Mouse (Mus musculus) forebrain, embryonic 13.5 days (tissue): Measurements from ENCODE around the gene Smim20. TPM values are rescaled to one million over a fixed set of nuclear protein-coding genes. Genes with fewer than 3 reads are reported as not detected.

Experiments
- ATAC-seq: fragments of 200-750 bp; cut with Nextera tagmentation; 2 replicates; pipeline ENCODE4 v1.8.0; 2017
- H3K27ac ChIP-seq: fragments of 300-500 bp; sonication (generic); 2 replicates; pipeline ENCODE4 v1.5.1; 2015; ENCODE audit warnings: inconsistent platforms, mild to moderate bottlenecking, moderate library complexity
- H3K27me3 ChIP-seq: fragments of 300-500 bp; sonication (generic); 2 replicates; pipeline ENCODE4 v1.6.1; 2015; ENCODE audit warnings: mild to moderate bottlenecking, inconsistent platforms
- H3K36me3 ChIP-seq: fragments of 300-500 bp; sonication (generic); 2 replicates; pipeline ENCODE4 v1.6.1; 2015; ENCODE audit warnings: mild to moderate bottlenecking, inconsistent platforms; ENCODE audit not compliant: poor library complexity, severe bottlenecking
- H3K4me1 ChIP-seq: fragments of 300-500 bp; sonication (generic); 2 replicates; pipeline ENCODE4 v1.6.1; 2015; ENCODE audit warnings: inconsistent platforms
- H3K4me2 ChIP-seq: fragments of 300-500 bp; sonication (generic); 2 replicates; pipeline ENCODE4 v1.6.1; 2015; ENCODE audit warnings: inconsistent platforms, mild to moderate bottlenecking, moderate library complexity
- H3K4me3 ChIP-seq: fragments of 300-500 bp; sonication (generic); 2 replicates; pipeline ENCODE4 v1.5.1; 2015; ENCODE audit warnings: mild to moderate bottlenecking, inconsistent platforms
- H3K9ac ChIP-seq: fragments of 300-500 bp; sonication (generic); 2 replicates; pipeline ENCODE4 v1.6.1; 2015; ENCODE audit warnings: mild to moderate bottlenecking, inconsistent platforms
- H3K9me3 ChIP-seq: fragments of 300-500 bp; sonication (generic); replicated peaks from 2 replicates; pipeline ENCODE4 v1.6.1; 2016; ENCODE audit warnings: inconsistent platforms
- WGBS: fragments of 180-500 bp; shearing (Covaris S2); methylation state at CpG from one replicate; pipeline ENCODE4 v1.1.7; 2015; 5-methylcytosine and 5-hydroxymethylcytosine counted together
- polyA plus RNA-seq: library from polyadenylated mRNA; unstranded; fragments of >200 nt; fragmentation: Nextera tagmentation; extraction: Ambion mirVana; gene quantifications from 2 replicates; pipeline ENCODE4 v1.2.1, GENCODE M21; 2015

Gene Smim20
- polyA plus RNA-seq: 64.8 and 70.7 TPM in 2 replicates

DNA sequence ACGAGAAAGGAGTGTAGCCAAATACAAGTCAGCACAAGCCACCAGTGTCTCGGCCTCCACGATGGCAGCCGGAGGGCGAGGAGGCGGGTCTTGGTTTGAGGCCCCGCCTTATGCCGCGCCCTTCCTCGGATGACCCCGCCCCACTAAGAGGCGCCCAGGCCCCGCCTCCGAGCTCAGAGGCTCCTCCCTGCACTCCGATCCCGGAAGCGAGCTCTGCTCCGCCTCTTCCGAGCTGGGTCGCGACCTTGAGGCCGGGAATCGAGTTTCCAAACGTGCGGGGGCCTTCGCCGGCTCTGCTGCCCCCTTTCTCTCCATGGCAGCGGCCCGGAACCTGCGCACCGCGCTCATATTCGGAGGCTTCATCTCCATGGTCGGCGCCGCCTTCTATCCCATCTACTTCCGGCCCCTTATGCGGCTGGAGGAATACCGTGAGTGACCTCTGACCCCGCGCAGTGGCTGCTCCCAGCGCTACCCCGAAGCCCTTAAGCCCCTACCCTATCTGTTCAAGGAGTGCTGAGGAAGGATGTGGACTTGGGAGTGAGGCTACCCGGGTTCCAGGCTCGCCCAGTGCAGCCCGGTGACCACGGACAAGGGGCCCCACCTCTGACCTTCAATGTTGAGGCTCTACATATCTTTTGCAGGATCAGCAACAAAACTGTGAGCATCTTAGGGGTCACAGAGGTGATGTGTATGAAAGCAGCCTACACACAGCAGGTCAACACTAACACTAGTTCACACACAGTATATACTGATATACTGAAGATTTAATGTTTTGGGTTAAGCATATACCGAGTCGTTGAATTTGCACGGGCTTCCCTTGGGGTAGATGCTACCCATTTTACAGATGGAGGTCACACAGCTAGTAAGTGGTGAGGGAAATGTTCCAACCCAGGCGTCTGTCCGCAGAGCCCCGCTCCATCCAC is at the start of gene Smim20:
Smim20 (plus strand) TSS at position 153 of the 923 bp plus-strand sequence.
- H3K36me3 ChIP-seq: no peaks in the 10 kb centered on the region
- H3K4me3 ChIP-seq: peak within 1 kb of the TSS; percentile 60
- peak within 1 kb of the TSS; percentile 69 for H3K4me2 ChIP-seq
- no peaks in the 10 kb centered on the region for H3K27me3 ChIP-seq
- H3K27ac ChIP-seq: peak within 1 kb of the TSS; percentile 35; the same call in 1 of the 2 replicates
- H3K9me3 ChIP-seq: no peaks in the 10 kb centered on the region
- H3K9ac ChIP-seq: peak within 1 kb of the TSS; percentile 71
- peaks cover 15% of the 10 kb centered on the region; the same call in 1 of the 2 replicates for H3K4me1 ChIP-seq
- peak; percentile 93 for ATAC-seq
- WGBS: 11% methylated on average over 53 of the region's 53 CpGs

GRCm38 (mm10) chr5:53225434-53225833 is 41.4 kb upstream of the Smim20 start:
- no peak for ATAC-seq
- WGBS: 95% methylated on average over 13 of the region's 13 CpGs
- Histone ChIP-seq H3K36me3 (no peaks in the 10 kb centered on the region), H3K27ac (no peak overlapping the region), H3K4me3 (no peak overlapping the region), H3K27me3 (no peaks in the 10 kb centered on the region), H3K4me2 (no peak overlapping the region), H3K9me3 (no peaks in the 10 kb centered on the region), H3K4me1 (no peaks in the 10 kb centered on the region), H3K9ac (no peak overlapping the region)

DNA sequence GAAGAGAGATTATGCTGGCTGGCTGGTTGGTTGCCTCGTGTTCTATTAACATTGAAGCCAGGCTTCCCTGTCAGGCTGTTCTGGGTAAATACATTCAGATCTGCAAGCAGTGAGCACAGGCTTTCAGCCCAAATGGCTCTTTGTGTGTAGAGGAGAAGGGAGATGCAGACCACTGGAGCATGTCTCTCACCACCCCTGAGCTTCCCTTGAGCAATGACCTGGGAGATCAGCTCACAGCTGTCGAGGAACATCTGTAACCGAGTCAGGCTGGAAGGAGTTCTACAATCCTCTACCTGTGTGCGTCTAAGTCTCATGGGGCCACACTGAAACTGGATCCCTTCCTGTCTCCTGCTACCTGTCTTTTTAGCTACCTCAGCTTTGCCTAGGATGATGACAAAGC is 36.3 kb upstream of the Smim20 start:
- H3K4me2 ChIP-seq: no peak overlapping the region
- no peaks in the 10 kb centered on the region for H3K36me3 ChIP-seq
- H3K4me1 ChIP-seq: 0 out of 2 replicates have a peak, but pooled peaks cover 2% of the 10 kb centered on the region
- no peaks in the 10 kb centered on the region for H3K9me3 ChIP-seq
- no peak overlapping the region for H3K9ac ChIP-seq
- WGBS: 76% methylated on average over 4 of the region's 4 CpGs
- no peak overlapping the region for H3K27ac ChIP-seq
- no peaks in the 10 kb centered on the region for H3K27me3 ChIP-seq
- no peak overlapping the region for H3K4me3 ChIP-seq
- no peak for ATAC-seq

DNA sequence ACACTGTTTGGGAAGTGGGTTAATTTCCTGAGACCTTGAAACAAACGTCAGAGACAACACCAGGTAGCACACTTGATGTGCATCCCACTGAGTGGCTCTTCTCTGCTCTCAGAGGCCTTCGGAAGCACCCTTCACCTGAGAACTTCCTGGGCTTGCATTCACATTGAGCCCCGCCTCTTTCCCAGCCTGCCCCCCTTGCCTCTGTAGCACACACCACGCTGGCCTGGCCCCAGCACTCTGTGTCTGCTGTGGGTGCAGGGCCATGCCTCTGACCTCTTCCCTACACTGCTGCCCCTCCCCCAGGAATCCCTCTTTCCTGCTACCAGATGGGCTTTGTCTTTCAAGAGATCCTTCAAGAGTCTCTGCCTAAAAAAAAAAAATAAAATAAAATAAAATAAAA is 31.3 kb upstream of the Smim20 start:
- Histone ChIP-seq H3K27me3 (no peaks in the 10 kb centered on the region), H3K9ac (no peak overlapping the region), H3K27ac (no peak overlapping the region), H3K36me3 (no peaks in the 10 kb centered on the region), H3K4me3 (no peak overlapping the region), H3K4me1 (peaks cover 11% of the 10 kb centered on the region), H3K9me3 (no peaks in the 10 kb centered on the region), H3K4me2 (no peak overlapping the region)
- WGBS: 22% methylated on average over 4 of the region's 4 CpGs
- no peak for ATAC-seq

- Histone ChIP-seq H3K9me3 (no peaks in the 10 kb centered on the region), H3K4me3 (no peak overlapping the region), H3K4me2 (no peak overlapping the region), H3K9ac (no peak overlapping the region), H3K36me3 (no peaks in the 10 kb centered on the region), H3K4me1 (peaks cover 11% of the 10 kb centered on the region), H3K27ac (no peak overlapping the region), H3K27me3 (no peaks in the 10 kb centered on the region)
- 50% methylated on average over 5 of the region's 5 CpGs for WGBS
- ATAC-seq: no peak
These were observed 30.7 kb upstream of the Smim20 start for GRCm38 (mm10) chr5:53236136-53236535.

- H3K36me3 ChIP-seq: no peaks in the 10 kb centered on the region
- WGBS: 82% methylated on average over 7 of the region's 8 CpGs
- no peak overlapping the region for H3K4me2 ChIP-seq
- ATAC-seq: no peak
- H3K9ac ChIP-seq: no peak overlapping the region
- H3K4me3 ChIP-seq: no peak overlapping the region
- H3K4me1 ChIP-seq: peaks cover 13% of the 10 kb centered on the region
- no peaks in the 10 kb centered on the region for H3K27me3 ChIP-seq
- H3K9me3 ChIP-seq: no peaks in the 10 kb centered on the region
- no peak overlapping the region for H3K27ac ChIP-seq
These were observed 30.1 kb upstream of the Smim20 start for GRCm38 (mm10) chr5:53236749-53237148.

- H3K27me3 ChIP-seq: no peaks in the 10 kb centered on the region
- no peak for ATAC-seq
- WGBS: 75% methylated on average over 7 of the region's 7 CpGs
- H3K36me3 ChIP-seq: no peaks in the 10 kb centered on the region
- no peak overlapping the region for H3K4me3 ChIP-seq
- H3K9me3 ChIP-seq: no peaks in the 10 kb centered on the region
- no peak overlapping the region for H3K9ac ChIP-seq
- H3K4me2 ChIP-seq: no peak overlapping the region
- H3K27ac ChIP-seq: no peak overlapping the region
- peaks cover 18% of the 10 kb centered on the region for H3K4me1 ChIP-seq
These were observed 28.1 kb upstream of the Smim20 start for GRCm38 (mm10) chr5:53238761-53239160.

- Histone ChIP-seq H3K9ac (no peak overlapping the region), H3K4me1 (peaks cover 18% of the 10 kb centered on the region), H3K9me3 (no peaks in the 10 kb centered on the region), H3K27ac (no peak overlapping the region), H3K4me3 (no peak overlapping the region), H3K27me3 (no peaks in the 10 kb centered on the region), H3K36me3 (no peaks in the 10 kb centered on the region), H3K4me2 (no peak overlapping the region)
- no peak for ATAC-seq
- 90% methylated on average over 7 of the region's 7 CpGs for WGBS
These were observed 27.7 kb upstream of the Smim20 start for GRCm38 (mm10) chr5:53239189-53239588.

DNA sequence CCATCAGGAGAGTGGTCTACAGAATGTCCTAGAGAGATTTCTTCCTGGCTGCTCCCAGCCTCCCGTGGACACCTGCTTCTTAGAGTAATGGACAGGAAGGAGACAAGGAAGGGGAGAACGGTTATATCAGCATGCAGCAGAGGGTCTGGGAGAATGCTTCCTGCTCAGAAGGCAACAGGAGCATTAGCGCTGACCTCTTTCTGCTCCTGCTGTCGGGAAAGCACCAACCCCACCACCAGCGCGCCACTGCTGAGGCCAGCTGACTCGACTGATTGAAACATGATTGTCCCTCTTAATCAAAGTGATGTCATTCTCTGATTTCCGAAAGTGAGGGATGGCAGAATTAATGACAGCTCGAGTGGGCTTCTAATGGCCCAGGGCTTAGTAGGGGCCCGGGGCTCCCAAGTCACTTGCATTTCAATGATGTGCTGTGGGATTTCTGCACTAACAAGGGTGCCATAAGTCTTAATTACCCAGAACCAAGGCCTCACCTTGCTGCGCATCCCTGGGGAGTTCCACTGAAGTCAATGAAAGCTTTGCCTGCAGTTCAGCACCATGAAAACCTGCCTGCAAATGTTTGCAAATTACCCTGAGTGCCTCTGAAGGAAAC is 26.9 kb upstream of the Smim20 start:
- H3K4me3 ChIP-seq: no peak overlapping the region
- no peaks in the 10 kb centered on the region for H3K27me3 ChIP-seq
- H3K9me3 ChIP-seq: no peaks in the 10 kb centered on the region
- WGBS: 44% methylated on average over 11 of the region's 11 CpGs
- H3K27ac ChIP-seq: peak overlapping the region; percentile 4; the same call in 1 of the 2 replicates
- no peak overlapping the region for H3K9ac ChIP-seq
- ATAC-seq: no peak
- H3K36me3 ChIP-seq: no peaks in the 10 kb centered on the region
- H3K4me1 ChIP-seq: peaks cover 18% of the 10 kb centered on the region
- no peak overlapping the region for H3K4me2 ChIP-seq

DNA sequence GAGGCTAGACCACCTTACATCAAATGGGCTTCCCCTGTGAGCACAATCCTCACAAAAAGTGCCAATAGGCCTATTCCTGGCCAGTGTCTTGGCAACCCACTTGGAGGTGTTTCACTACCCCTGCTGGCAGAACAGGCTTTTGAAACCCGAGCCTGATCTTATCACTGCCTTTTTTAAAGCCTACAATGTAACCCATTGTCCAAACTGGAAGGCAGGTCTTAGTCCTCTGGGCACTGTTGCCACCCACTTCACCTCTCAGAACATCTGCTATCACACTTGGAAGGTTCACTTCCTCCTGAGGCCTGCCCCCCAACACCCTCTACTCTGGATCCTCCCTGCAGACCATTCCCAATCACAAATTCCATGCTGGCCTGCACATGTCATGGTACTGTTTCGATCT is 25.8 kb upstream of the Smim20 start:
- Histone ChIP-seq H3K4me3 (no peak overlapping the region), H3K4me2 (no peak overlapping the region), H3K4me1 (peaks cover 16% of the 10 kb centered on the region), H3K9me3 (no peaks in the 10 kb centered on the region), H3K36me3 (no peaks in the 10 kb centered on the region), H3K9ac (no peak overlapping the region), H3K27ac (no peak overlapping the region), H3K27me3 (no peaks in the 10 kb centered on the region)
- 59% methylated on average over 2 of the region's 2 CpGs for WGBS
- no peak for ATAC-seq

- Histone ChIP-seq H3K4me2 (no peak overlapping the region), H3K4me1 (peaks cover 16% of the 10 kb centered on the region), H3K9ac (no peak overlapping the region), H3K27me3 (no peaks in the 10 kb centered on the region), H3K9me3 (no peaks in the 10 kb centered on the region), H3K4me3 (no peak overlapping the region), H3K36me3 (no peaks in the 10 kb centered on the region), H3K27ac (no peak overlapping the region)
- 81% methylated on average over 5 of the region's 5 CpGs for WGBS
- ATAC-seq: no peak
These were observed 24.9 kb upstream of the Smim20 start for GRCm38 (mm10) chr5:53241963-53242362.

- Histone ChIP-seq H3K4me2 (no peak overlapping the region), H3K36me3 (no peaks in the 10 kb centered on the region), H3K9ac (no peak overlapping the region), H3K27ac (no peak overlapping the region), H3K4me3 (no peak overlapping the region), H3K27me3 (no peaks in the 10 kb centered on the region), H3K4me1 (peaks cover 21% of the 10 kb centered on the region), H3K9me3 (no peaks in the 10 kb centered on the region)
- ATAC-seq: peak; percentile 46; the same call in 1 of the 2 replicates
- 74% methylated on average over 7 of the region's 7 CpGs for WGBS
These were observed 23.9 kb upstream of the Smim20 start for GRCm38 (mm10) chr5:53242865-53243499.
